Mouse (Mus musculus): ENCODE data around the gene Vmn1r21.
"Not testable (repeated sequence)": the region's sequence is repeated elsewhere in the genome, so short reads cannot be mapped to it uniquely, and the experiment has no call there.

Vmn1r21 gene

DNA sequence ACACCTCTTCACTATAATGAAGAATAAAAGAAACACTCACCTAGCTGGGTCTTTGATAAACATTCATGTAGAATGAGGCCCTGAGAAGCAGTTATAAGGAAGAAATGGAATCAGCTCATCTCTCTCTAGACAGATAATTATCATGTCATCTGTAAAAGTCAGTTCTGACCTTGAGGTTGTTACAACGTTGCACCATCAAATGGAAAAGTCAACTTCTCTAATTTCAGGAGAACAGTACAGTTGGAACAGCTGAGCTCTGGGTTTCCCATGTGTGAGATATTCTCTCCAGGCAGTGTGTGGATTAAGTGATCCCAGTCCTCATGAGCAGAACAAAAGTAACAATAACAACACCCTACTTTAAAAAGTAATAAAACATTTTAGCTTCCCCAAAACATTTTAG, at the start of gene Vmn1r21:
Gene Vmn1r21, minus strand, starts transcription at position 58 of the 400 bp plus-strand sequence.
- no peak for DNase-seq

DNA sequence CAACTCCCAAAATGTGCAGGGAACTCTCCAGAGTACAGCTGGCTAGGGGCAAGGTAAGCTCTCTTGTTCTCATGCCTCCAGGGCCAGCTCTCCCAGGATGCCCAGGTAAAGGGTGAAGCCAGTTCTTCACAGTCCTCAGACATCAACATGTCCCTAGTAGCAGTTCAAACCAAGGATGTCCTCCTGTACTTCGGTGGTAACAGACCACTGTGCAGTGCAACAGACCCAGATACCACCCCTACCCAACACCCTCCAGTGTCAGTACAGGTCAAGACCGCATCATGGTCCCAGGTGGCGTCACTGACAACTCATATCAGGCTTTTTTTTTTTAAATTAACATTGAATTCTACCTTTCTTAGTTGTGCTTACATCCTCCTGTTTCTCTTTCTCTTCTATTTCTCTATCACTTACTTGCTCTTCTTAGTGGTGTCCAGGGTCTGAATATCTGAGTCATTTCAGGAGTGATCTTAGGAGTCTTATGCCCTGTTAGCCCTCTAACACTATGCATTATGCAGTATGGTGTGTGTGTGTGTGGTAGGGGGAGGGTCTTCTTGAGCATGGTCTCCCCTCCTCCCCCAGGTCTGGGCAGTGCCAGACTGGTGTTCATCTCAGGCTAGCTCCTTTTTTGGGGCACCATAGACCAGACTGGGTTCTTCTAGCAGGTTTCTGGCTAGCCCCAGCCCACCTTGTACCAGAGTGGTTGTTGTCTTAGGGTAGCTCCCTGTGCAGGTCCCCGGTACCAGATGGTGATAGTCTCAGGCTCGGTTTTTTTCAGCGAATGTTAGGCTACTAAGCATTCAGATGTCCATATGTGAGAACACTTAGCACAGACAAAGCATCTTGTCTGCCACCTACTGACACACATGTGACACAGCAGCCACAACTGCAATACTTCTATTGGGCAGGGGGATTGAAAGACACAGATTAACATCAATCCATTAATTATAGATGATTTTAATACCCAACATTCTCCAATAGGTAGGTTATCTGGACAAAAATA, 9.2 kb upstream of the Vmn1r21 start:
- peak; percentile 4 to 8 for DNase-seq

DNA sequence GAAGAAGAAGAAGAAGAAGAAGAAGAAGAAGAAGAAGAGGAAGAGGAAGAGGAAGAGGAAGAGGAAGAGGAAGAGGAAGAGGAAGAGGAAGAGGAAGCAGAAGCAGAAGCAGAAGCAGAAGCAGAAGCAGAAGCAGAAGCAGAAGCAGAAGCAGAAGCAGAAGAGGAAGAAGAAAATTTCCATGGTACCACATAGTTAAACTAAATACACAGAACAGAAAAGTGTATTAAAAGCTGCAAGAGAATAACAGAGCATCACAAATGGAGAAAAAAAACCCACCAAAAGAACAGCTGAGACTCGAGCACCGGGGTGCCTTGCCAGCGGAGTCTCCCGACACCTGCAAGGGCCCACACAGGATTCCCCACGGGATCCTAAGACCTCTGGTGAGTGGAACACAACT, 1.0 kb upstream of the Vmn1r21 start:
- not testable (repeated sequence) for DNase-seq

DNA sequence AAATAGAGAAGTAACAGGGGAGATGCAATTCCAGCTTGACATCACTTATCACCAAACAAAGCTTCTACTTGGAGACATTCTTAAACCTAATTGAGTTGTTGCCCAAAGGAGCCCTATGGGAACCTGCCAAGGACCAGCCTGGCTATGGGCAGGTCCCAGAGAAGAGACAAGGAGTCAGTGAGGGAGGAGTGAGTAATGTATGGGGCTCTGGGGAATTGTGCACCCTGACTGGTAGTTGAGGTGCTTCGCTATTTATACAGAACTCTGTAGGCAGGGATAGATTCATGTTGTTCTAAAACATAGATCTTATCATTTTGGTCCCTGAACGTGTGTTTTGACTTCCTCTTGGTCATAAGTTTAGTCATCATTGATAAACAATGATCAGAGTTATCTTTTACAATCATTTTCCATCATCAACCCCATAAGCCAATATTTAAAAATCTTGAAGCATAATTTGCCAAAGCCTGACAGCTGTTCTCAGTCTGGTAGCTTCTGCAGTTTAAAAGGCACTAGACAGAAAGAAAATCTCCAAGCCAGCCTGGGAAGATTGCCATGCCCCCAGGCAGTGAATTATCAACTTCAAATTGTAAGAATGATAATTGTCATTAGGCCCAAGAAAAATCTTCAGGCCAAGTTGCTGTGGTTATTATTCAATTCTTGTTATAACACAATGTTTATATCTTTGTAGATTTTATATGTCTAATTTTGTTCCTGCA, 10.3 kb downstream of the Vmn1r21 start:
- DNase-seq, result no peak

DNA sequence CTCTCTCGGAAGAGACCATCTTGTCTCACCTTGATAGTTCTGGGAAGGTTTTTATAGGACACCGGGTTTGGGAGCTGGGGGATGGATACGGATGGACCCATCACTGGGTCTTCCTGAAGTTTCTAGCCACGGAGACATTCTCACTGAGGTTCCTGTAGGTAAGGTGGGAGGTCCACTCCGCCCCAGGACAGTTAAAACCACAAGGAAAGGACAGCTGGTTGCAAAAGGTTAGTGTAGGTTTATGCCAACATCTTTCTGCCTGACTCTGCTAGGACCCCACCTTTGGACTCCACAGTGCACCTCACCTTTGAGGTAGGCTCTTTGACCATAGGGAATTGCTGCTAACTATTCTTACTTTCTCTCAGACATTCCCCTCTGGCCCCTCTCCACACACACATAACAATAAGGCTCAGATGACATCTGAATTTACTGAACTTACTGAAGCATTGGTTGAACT, 24.9 kb downstream of the Vmn1r21 start:
- no peak for DNase-seq

DNA sequence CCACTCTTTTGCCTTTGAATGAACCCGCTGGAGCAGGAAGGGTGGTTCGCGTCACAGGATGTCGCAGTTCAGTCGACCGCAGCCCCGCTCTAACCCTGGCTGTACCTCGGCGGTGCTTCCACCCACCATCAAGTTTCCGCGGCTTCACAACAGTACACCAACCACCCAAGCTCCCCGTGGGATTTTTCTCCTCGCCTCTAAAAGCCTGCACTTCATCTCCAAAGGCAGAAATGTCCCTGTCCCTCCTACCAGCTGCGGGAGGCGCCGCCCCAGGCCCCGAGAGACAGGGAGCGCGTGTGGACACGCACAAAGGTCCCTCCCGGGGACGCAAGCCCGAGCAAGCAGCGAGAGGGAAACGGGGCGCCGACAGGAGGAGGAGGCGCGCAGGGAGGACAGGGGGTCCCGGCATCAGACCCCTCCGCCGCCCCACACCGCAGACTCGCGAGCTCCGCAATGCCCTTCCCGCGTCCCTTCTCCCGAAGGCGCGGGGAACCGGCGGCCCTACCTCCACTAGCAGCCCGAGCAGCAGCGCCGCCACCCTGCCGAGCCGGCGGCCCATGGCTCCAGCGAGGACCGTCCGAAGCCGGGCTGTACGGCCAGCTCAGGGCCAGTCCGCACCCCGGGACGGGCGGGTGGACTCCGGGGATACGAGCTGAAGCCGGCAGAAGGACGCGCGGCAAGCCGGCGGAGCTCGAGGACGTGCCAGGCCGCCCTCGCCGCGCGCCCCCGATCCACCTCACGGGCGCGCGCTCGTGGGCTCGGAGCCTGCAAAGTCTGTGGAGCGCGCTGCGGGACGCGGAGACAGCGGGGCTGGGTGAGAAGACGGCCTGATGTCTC, 25.5 kb downstream of the Vmn1r21 start, which contains the start of gene Vopp1:
Gene Vopp1, minus strand, starts transcription at position 738 of the 837 bp plus-strand sequence.
- DNase-seq, result peak; percentile 36 to 57

DNA sequence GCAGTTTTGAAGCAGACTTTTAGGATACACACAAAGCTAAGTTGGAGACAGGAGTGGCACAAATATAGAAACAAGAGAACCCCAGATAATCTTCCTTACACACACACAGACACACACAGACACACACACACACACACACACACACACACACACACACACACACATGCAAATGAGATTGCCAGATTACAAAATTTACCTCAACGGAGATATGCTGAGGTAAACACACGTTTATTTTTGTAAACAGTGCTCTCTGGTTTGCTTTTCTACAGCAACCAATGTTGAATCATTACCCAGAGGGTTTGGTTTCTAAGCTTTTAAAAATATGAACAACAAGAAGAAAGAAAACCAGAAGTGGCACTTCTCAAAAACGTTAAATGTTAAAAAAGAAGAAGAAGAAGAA, 26.7 kb downstream of the Vmn1r21 start:
- no peak for DNase-seq

DNA sequence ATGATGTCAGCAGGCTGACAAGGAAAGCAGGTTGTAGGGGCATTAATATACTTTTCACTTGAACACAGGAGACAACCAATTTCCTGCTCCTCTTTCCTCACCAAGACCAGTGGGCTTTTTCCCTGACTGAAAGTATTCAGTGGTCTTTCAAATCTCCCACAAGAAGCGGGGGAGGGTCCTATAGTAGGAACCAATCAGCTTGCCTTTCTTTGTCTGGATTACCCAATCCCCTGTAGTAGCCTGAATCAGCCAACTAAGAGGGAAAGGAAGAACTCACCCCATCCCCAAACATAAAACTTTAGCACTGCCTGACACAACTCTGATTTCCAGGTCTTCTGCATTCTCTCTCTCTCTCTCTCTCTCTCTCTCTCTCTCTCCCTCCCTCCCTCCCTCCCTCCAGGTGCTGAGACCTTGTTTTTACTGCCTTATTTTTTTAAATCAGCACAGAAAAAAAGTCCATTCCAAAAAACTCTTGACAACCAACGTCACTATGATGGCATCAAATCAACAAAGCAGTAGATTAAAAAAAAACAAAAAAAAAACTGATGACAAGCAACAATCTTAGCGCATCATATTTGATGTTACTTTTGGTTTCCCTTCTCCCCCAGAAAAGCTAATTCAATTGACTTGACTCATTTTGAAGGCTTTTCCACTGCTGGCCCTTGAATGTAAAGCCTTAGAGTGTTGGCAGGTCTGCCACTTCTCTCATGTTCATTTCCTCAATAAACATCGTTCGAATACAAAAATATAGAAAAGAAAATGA, 27.3 kb downstream of the Vmn1r21 start:
- DNase-seq, result no peak

DNA sequence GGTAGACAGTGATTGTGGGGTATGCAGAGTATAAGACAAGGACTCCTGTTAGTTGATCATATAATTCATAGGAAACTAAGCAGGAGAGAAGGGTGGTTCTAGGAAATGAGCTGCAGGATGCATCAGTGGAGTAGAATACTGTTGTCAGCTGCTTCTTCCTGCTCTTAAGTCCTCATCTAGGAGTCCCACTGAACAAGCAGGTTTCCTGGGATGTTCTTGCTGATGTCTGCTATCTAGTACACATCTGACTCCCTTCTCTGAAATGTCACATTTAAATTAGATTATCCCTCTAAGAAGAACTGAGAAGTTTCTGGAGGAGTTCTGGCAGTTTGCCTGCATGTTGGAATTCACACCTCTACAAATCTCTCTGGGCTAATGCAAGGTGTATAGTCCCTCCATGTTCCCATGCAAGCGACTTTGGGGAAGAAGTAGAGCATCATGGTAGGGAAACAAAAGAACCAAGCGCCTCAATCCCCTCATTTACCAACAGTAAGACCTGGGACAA, 35.7 kb downstream of the Vmn1r21 start:
- no peak for DNase-seq

DNA sequence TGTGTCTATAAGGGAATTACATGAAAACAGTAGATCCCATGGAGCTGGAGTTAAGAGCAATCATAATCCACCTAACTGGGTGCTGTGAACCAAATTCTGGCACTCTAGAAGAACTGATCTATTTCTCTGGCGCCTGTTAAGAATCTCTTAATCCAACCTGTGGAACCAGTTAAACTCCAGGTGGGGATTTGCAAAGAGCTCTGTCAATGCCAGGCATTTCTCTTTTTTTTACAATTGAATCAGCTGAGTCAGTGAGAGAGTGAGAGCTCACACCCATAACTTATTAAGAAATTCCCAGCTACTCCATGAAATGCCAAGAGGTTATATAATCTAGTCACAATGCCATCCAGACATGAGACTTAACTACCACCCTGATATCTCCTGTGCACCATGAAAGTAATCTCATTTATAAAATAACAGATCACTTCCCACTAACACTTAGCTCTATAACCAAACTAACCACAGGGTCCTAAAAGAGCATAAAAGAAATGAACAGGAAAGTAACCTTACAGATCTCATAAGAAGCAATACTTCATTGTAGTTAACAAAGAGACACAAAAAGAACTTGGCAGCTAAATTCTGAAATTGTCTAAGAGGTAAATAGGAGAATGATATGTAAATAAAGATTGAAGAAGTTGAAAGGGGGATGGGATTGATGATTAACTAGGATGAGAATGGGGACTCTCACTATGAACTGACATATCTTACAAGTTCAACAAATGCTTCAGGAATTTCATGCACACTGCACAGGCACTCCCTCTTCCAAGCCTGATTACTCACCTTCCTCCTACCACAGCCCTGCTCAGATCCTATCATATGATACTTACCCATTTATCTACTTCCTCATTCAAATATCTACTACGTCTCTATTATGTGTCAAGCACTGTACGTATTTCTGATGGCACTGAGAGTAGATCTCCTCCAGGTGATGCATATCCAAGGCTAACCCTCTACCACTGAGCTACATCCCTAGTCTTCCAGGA, 38.1 kb downstream of the Vmn1r21 start:
- peak in 1 of 2 experiments; percentile 6 for DNase-seq

DNA sequence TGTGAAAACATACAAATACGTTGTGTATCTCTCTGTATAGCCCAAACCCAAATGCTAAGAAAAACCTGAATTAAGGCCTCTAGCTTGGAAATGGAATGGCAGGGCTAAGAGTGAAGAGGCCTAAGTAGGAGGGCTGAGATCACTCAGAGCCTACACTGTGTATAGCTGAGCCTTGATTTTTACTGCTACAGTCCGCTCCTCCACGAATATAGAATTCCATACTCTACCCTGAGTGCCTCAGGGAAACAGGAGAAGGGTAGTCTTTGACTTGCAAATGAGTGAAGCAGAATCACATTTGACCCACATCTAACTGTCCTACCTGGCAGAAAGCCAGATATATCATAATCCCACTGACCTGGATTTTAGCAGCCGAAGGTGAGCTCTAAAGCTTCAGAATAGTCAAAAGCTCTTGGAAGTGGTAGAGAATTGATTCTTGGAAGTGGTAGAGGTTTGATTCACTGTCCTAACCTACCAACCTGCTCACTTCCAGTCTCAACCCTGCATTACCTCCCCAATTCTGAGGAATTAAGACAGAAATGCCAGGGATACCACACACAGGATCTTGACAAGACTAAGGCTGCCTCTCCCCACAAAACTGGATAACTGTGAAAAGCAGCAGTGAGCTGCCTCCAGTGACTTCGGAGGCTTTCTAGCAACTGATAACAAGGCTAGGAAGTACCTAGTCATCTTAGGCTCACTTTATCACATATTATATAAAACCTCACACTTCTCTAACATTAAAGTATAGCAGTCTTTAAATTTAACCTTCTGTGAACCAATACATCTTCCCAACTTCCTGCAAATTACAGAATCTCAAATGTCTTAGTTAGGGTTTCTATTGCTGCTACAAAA, 44.7 kb downstream of the Vmn1r21 start:
- no peak for DNase-seq

DNA sequence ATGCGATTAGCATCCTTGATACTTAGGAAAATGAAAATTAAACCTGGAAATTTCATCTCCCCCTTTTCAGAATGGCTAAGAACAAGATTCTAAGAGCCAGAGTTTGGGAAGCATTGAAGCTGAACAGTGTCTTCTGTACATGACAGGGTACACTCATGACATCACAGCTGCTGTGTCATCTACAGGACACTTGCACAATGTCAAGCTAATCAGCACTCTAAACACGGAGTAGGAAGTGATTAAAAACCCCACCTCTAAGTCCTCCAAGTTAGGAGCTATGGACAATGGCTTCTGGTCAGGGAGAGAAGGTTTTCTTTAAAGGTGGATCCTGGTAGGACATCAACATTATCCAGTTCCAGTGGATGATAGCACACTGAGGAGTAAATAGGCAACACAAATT, 47.0 kb downstream of the Vmn1r21 start:
- DNase-seq, result no peak

DNA sequence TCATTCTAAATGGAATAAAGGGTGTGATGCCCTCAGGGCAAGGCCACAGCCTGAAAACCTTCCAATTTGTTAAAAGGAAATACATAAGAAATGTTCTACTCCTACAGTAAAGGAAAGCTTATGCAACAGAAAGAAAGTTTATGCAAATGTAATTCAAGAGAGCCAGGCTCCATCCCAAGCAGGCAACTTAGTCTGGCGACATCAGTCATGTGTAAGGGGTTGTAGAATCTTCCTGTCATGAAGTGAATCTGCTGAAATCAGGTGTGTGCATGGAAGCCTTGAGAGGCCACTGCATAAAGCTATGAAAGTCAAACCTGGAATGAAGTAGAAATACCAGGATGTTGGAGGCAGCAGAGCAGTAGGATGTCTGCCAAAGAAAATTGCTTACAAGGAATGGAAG, 51.2 kb downstream of the Vmn1r21 start:
- DNase-seq, result no peak

DNA sequence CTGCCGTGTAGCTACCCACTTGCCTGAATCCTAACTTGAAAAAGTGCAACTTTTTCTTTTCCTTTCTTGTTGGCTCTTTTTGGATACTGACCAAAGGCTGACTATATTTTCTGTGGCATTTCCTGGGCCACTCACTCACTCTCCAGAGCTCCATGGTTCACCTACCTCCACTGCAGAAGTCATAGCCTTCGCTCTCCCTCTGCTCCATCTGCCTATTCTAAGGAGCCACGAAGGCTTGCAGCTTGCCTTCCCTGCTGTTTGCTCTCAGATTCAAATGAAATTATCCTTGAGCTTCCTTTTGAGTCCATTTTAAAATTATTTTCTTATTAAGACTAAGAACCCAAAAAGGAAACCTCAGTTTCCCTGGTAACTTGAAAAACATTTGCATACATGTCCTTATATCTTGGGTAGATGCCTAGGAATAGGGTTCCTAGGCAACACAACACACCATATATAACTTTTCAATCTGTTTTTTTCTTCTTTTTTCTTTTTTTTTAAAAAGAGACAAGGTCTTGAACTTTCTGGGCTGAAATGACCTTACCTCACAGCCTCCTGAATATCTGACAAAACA, 53.2 kb downstream of the Vmn1r21 start:
- DNase-seq, result no peak

DNA sequence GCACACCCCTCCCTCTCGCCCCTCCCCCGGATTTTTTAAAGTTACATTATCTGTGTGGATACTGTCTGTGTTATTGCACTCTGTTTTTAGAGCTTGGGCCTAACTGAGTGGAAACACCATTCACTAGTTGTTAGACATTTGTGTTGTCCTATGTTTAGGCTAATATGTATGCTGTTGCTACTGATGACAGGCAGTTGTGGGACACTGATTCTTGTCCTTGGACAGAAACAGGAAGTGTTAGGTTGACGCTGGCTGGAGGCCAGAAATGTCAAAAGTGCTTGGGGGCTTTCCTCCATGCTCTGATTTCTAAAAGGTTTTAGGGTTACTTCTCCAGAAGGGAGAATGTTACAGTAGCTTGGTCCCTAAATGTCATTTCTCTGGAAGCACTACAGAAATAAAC, 54.3 kb downstream of the Vmn1r21 start:
- no peak for DNase-seq
